Mouse (Mus musculus) erythroblast, embryonic 14.5 days (primary cell): ENCODE results near the gene Slc16a5.

ENCODE experiments used
- GATA1 ChIP-seq: IDR thresholded peaks from 2 replicates; pipeline ENCODE4 v1.6.1; 2012; ENCODE audit warnings: low read length, inconsistent platforms, mixed read lengths
- TAL1 ChIP-seq: IDR thresholded peaks from 3 replicates; pipeline ENCODE4 v1.6.1; 2012; ENCODE audit warnings: low read length, inconsistent platforms, mixed read lengths

GRCm38 (mm10) chr11:115519581-115519980, 57.3 kb downstream of the Slc16a5 start:
- TF ChIP-seq GATA1 (no peak), TAL1 (no peak)
